Mouse (Mus musculus) skeletal muscle tissue, postnatal 0 days (tissue): ENCODE results near the gene Olfr122. TPM values are rescaled to one million over a fixed set of nuclear protein-coding genes. Genes with fewer than 3 reads are reported as not detected.

Source experiments
- polyA plus RNA-seq: library from polyadenylated mRNA; unstranded; fragments of >200 nt; fragmentation: Nextera tagmentation; extraction: Ambion mirVana; gene quantifications from 2 replicates; pipeline ENCODE4 v1.2.1, GENCODE M21; 2015

Olfr122 gene
- not detected in 2 replicates for polyA plus RNA-seq

DNA sequence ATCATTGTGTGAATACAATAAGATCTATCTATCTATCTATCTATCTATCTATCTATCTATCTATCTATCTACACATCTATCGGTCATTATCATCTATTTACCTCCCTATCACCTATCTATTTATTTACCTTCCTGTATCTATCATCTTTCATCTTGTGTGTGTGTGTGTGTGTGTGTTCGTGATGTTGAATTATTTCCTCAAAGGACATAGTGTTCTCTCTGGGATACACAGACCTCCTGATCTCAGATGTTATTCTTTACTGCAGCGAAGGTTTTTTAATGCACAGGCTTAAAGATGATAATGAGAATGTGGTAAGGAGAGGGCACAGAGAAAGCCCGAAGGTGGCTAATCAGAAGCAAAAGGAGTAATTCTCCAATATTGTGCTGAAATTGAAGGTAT lies at the start of gene Olfr122:
Olfr122 (plus strand) TSS at position 301 of the 400 bp plus-strand sequence.

DNA sequence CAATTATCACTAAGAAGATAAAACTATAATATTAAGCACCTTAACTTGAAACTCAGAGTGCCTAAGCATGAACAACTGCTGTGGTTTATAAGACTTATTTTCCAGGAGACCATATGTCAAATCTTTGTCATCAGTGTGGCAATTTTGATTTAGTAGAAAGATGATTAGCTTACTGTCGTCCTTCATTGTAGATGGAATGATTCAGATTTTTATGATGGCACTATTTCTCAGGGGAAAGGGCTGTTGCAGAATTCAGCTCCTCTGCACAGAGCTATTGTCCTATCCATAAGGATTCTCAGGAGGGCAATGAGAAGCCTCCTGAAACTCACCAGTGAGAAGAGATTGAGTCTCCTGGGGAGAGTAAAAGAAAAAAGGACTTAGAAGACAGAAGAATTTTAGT lies 46.9 kb upstream of the Olfr122 start, which contains the start of gene Olfr120:
Olfr120 (plus strand) TSS at position 301 of the 400 bp plus-strand sequence.

GRCm38 (mm10) chr17:37793229-37793628 lies 24.8 kb downstream of the Olfr122 start, which contains the start of gene Olfr123:
Olfr123 (plus strand) TSS chr17:37793529.

DNA sequence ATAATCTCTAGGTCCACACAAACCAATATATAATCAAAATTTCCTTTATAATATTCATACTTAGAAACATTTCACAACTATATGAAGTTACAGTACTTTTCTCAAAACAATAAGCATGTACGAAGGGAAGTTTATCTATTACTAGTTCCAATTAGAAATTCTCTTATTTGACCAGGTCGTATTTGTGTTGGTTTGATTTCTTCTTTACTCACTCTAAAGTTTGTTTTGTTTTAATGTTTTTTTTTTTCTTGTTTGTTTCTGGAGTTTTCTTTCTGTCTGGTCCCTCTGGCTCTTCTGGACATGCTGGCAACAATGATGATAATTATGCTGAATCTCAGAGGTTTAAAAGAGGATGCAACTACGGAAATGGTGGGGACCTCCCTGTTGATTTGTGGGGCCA lies 31.2 kb downstream of the Olfr122 start, which contains the start of gene Olfr124:
Olfr124 (plus strand) TSS at position 301 of the 400 bp plus-strand sequence.

Other genes starting within 250 kb of the Olfr122 start
- gene Olfr112, start 199.2 kb upstream of the Olfr122 start, polyA plus RNA-seq, result not detected in 2 replicates
- not detected in 2 replicates for gene Olfr113, start 190.9 kb upstream of the Olfr122 start, polyA plus RNA-seq
- gene Olfr114, start 175.9 kb upstream of the Olfr122 start, polyA plus RNA-seq, result not detected in 2 replicates
- gene Olfr115, start 141.5 kb upstream of the Olfr122 start, polyA plus RNA-seq, result not detected in 2 replicates
- not detected in 2 replicates for gene Olfr116, start 141.4 kb upstream of the Olfr122 start, polyA plus RNA-seq
- not detected in 2 replicates for gene Olfr117, start 104.8 kb upstream of the Olfr122 start, polyA plus RNA-seq
- not detected in 2 replicates for gene Olfr118, start 101.6 kb upstream of the Olfr122 start, polyA plus RNA-seq
- not detected in 2 replicates for gene Olfr119, start 72.0 kb upstream of the Olfr122 start, polyA plus RNA-seq
- not detected in 2 replicates for gene Olfr120, start 46.8 kb upstream of the Olfr122 start, polyA plus RNA-seq
- not detected in 2 replicates for gene Olfr121, start 19.8 kb upstream of the Olfr122 start, polyA plus RNA-seq
- gene Olfr123, start 24.9 kb downstream of the Olfr122 start, polyA plus RNA-seq, result not detected in 2 replicates
- not detected in 2 replicates for gene Olfr124, start 31.3 kb downstream of the Olfr122 start, polyA plus RNA-seq
- gene Olfr125, start 64.3 kb downstream of the Olfr122 start, polyA plus RNA-seq, result not detected in 2 replicates
- gene Olfr126, start 78.9 kb downstream of the Olfr122 start, polyA plus RNA-seq, result not detected in 2 replicates
- not detected in 2 replicates for gene Olfr127, start 131.8 kb downstream of the Olfr122 start, polyA plus RNA-seq
- not detected in 2 replicates for gene Olfr128, start 151.9 kb downstream of the Olfr122 start, polyA plus RNA-seq
- not detected in 2 replicates for gene Olfr761, start 184.5 kb downstream of the Olfr122 start, polyA plus RNA-seq